Mouse (Mus musculus) heart, postnatal 4 days (tissue): ENCODE measurements at regions not wholly inside any gene's neighbourhood (a gene's known extent, or its start where the extent isn't known, plus 50 kb on each side); places are given as distances from the start of the nearest gene placed in this dataset.

Experiments used
- DNase-seq: peaks from one replicate; pipeline ENCODE4 v3.0.0; 2021

GRCm38 (mm10) chr4:4875257-4875656 lies 82.1 kb upstream of the Impad1 start:
- peak; percentile 30 for DNase-seq

- no peak for DNase-seq
Observed at GRCm38 (mm10) chr4:4858345-4858744, 65.2 kb upstream of the Impad1 start.
